Mouse (Mus musculus): ENCODE data around the gene Plin2.
A peak's percentile ranks its signal among the peaks of the same experiment; 100 is the strongest.
"Not testable (repeated sequence)": the region's sequence is repeated elsewhere in the genome, so short reads cannot be mapped to it uniquely, and the experiment has no call there.

Plin2 gene

GRCm38 (mm10) chr4:86631831-86632230 is 38.0 kb downstream of the Plin2 start:
- DNase-seq (ENCODE audit: low spot score in 2 of 2), result no peak

GRCm38 (mm10) chr4:86626496-86626895 is 43.4 kb downstream of the Plin2 start:
- not testable (repeated sequence) for DNase-seq (ENCODE audit: low spot score in 2 of 2)

- peak; percentile 4 to 10 for DNase-seq (ENCODE audit: low spot score in 2 of 2)
Observed at GRCm38 (mm10) chr4:86625463-86625862, 44.4 kb downstream of the Plin2 start.

- DNase-seq (ENCODE audit: low spot score in 2 of 2), result not testable (repeated sequence)
Observed at GRCm38 (mm10) chr4:86622532-86622931, 47.3 kb downstream of the Plin2 start.

- DNase-seq (ENCODE audit: low spot score in 2 of 2), result no peak
Observed at GRCm38 (mm10) chr4:86622116-86622515, 47.7 kb downstream of the Plin2 start.

- DNase-seq (ENCODE audit: low spot score in 2 of 2), result no peak
Observed at GRCm38 (mm10) chr4:86620506-86620905, 49.4 kb downstream of the Plin2 start.

GRCm38 (mm10) chr4:86612289-86612620 is 57.6 kb downstream of the Plin2 start:
- DNase-seq (ENCODE audit: low spot score in 2 of 2), result no peak

- DNase-seq (ENCODE audit: low spot score in 2 of 2), result peak; percentile 95 to 96
Observed at GRCm38 (mm10) chr4:86611524-86612288, 58.2 kb downstream of the Plin2 start, which contains the start of gene Haus6. Gene Haus6 (minus strand): TSS chr4:86612055.
